Mouse (Mus musculus) E14TG2a.4 (cell line): ENCODE results near the gene Dnah3.

ENCODE experiments used
- CTCF ChIP-seq: conservative IDR thresholded peaks from 2 replicates; pipeline ENCODE4 v1.5.1; 2014; ENCODE audit warnings: low read length
- NANOG ChIP-seq: IDR thresholded peaks from 2 replicates; pipeline ENCODE4 v1.6.1; 2014; ENCODE audit warnings: borderline replicate concordance, low read length, mixed read lengths
- POU5F1 ChIP-seq: IDR thresholded peaks from 2 replicates; pipeline ENCODE4 v1.6.1; 2014; ENCODE audit warnings: low read length, borderline replicate concordance

- no peak for TF ChIP-seq CTCF
- no peak for TF ChIP-seq POU5F1
- no peak for TF ChIP-seq NANOG
Measured at GRCm38 (mm10) chr7:119892742-119893141, 202.3 kb downstream of the Dnah3 start.
